Mouse (Mus musculus) megakaryocyte, embryonic 14.5 days (primary cell): ENCODE measurements around the gene Dnaic2.

Source experiments
- FLI1 ChIP-seq: IDR thresholded peaks from 2 replicates; pipeline ENCODE4 v1.6.1; 2012; ENCODE audit warnings: low read length, inconsistent platforms, mixed read lengths
- GATA1 ChIP-seq: IDR thresholded peaks from 3 replicates; pipeline ENCODE4 v1.6.1; 2012; ENCODE audit warnings: mixed read lengths, low read length, inconsistent platforms, borderline replicate concordance

GRCm38 (mm10) chr11:114789716-114790115 lies 62.5 kb downstream of the Dnaic2 start:
- no peak for TF ChIP-seq GATA1
- no peak for TF ChIP-seq FLI1
